Mouse (Mus musculus) liver, embryonic 16.5 days (tissue): ENCODE measurements at regions not wholly inside any gene's neighbourhood (a gene's known extent, or its start where the extent isn't known, plus 50 kb on each side); places are given as distances from the start of the nearest gene placed in this dataset.

ENCODE experiments used
- ATAC-seq: fragments of 200-750 bp; cut with Nextera tagmentation; 2 replicates; pipeline ENCODE4 v1.8.0; 2017; ENCODE audit warnings: low read depth, mild to moderate bottlenecking, moderate number of reproducible peaks, moderate library complexity
- H3K27ac ChIP-seq: fragments of 300-500 bp; sonication (generic); 2 replicates; pipeline ENCODE4 v1.5.1; 2014; ENCODE audit warnings: mild to moderate bottlenecking, low read length
- H3K27me3 ChIP-seq: fragments of 300-500 bp; sonication (generic); 2 replicates; pipeline ENCODE4 v1.6.1; 2014; ENCODE audit warnings: low read depth, low read length, mixed read lengths; ENCODE audit not compliant: control insufficient read depth, insufficient read depth
- H3K36me3 ChIP-seq: fragments of 300-500 bp; sonication (generic); 2 replicates; pipeline ENCODE4 v1.6.1; 2014; ENCODE audit warnings: mild to moderate bottlenecking; ENCODE audit not compliant: control insufficient read depth, insufficient read depth
- H3K4me1 ChIP-seq: fragments of 300-500 bp; sonication (generic); 2 replicates; pipeline ENCODE4 v1.6.1; 2014; ENCODE audit warnings: low read depth, low read length, mixed read lengths; ENCODE audit not compliant: control insufficient read depth
- H3K4me2 ChIP-seq: fragments of 300-500 bp; sonication (generic); 2 replicates; pipeline ENCODE4 v1.6.1; 2014; ENCODE audit warnings: low read depth, low read length, mixed read lengths
- H3K4me3 ChIP-seq: fragments of 300-500 bp; sonication (generic); 2 replicates; pipeline ENCODE4 v1.5.1; 2014; ENCODE audit warnings: low read depth, mild to moderate bottlenecking, low read length
- H3K9ac ChIP-seq: fragments of 300-500 bp; sonication (generic); 2 replicates; pipeline ENCODE4 v1.6.1; 2014; ENCODE audit warnings: low read depth, low read length
- H3K9me3 ChIP-seq: fragments of 300-500 bp; sonication (generic); replicated peaks from 2 replicates; pipeline ENCODE4 v1.6.1; 2016; ENCODE audit warnings: low read length; ENCODE audit not compliant: control insufficient read depth
- WGBS: fragments of 180-500 bp; shearing (Covaris S2); extraction: QIAGEN DNeasy Blood & Tissue Kit; methylation state at CpG from one replicate; pipeline ENCODE4 v1.1.7; 2014; ENCODE audit not compliant: insufficient replicate concordance; 5-methylcytosine and 5-hydroxymethylcytosine counted together

DNA sequence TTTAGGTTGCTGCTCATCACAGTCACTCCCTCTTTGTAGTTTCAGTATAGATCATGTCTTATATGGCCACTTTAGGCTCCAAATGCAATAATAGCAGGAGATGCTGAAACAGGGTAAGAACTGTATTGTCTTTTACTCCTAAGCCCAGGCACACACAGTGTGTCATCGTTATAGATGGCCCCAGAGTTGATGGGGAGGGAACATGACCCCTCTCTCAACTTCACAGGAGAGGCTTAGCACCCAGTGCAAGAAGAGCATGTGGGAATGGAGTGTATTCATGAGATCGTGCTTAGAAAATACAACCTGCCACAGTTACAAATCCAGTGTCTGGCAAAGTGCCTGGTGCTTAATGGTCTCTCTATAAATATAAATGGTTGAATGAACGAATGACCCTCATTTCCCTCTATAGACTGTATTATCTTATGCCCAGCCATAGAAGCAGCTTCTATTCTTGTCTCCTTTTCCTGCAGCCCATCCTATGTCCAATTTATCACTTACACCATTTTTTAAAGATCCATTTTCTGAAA, 363.0 kb downstream of the Sorl1 start:
- H3K4me2 ChIP-seq: no peak overlapping the region
- WGBS: 50% methylated on average over 3 of the region's 3 CpGs

DNA sequence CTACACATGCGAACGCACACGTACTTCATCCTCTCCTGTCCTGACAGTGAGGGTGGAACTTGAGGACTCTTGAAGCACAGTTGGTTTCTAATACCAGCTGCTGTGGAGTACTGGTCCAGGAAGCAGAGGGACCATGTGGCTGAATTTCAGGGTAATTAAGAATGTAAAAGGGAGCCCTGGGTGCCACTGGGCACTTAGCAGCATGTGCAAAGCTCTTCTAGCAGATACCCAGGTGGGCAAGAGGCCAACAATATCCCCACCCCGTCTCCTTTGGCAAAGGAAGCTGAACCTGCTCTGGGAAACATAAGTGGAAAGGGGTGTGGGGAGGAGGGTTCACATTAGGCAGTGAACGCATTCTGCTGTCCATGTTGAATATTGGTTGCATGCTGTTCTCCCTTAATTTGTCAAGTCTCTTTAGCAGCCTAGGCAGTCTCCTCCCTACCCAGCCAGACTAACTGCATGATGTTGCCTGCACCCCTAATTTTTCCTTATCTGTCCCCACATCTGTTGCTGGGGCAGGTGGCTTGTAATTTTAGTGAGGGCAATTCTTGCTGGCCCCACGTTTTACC, 369.6 kb downstream of the Sorl1 start:
- Histone ChIP-seq H3K4me3 (no peak overlapping the region), H3K4me1 (no peaks in the 10 kb centered on the region), H3K27me3 (no peaks in the 10 kb centered on the region), H3K4me2 (no peak overlapping the region), H3K27ac (no peak overlapping the region), H3K9ac (no peak overlapping the region), H3K36me3 (no peaks in the 10 kb centered on the region), H3K9me3 (no peaks in the 10 kb centered on the region)
- no peak for ATAC-seq
- 56% methylated on average over 6 of the region's 6 CpGs for WGBS

More for the DNA sequence above, 363.0 kb downstream of the Sorl1 start:
- Histone ChIP-seq H3K27me3 (no peaks in the 10 kb centered on the region), H3K4me3 (no peak overlapping the region), H3K36me3 (no peaks in the 10 kb centered on the region), H3K9me3 (no peaks in the 10 kb centered on the region), H3K4me1 (no peaks in the 10 kb centered on the region), H3K9ac (no peak overlapping the region), H3K27ac (no peak overlapping the region)
- no peak for ATAC-seq

DNA sequence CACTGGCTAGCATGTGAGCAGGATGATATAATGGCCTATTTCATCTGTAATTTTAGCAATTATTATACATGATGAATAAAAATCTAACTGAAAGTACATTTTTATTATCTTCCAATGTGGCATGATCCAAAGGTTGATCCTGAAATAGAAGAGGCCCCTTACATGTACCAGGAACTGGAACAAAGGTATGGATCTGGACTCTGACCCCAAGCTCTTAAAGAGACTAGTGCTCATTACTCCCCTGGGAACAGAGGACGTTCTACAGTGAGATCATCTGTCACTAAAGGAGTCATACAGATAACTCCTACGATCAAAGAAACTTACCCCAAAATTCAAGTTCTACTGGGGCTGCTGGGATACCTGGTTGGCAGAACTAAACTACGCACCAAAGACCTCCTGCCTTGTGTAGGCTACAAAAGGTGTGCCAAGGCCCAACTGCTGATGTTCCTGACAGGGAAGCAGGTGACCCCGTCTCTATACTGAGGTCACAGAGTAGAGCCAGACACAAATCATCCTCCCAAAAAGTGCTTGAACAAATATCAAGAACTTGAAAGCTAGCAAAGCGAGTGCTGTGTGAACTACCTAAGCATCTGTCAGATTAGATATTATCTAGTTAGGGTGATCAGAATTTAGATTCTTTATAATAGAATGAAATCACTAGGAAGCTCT, 378.0 kb downstream of the Sorl1 start:
- WGBS: 50% methylated on average over 5 of the region's 5 CpGs
- ATAC-seq: no peak
- no peaks in the 10 kb centered on the region for H3K36me3 ChIP-seq
- no peak overlapping the region for H3K4me2 ChIP-seq
- H3K4me1 ChIP-seq: no peaks in the 10 kb centered on the region
- H3K4me3 ChIP-seq: no peak overlapping the region
- no peak overlapping the region for H3K9ac ChIP-seq
- no peaks in the 10 kb centered on the region for H3K27me3 ChIP-seq
- no peaks in the 10 kb centered on the region for H3K9me3 ChIP-seq
- H3K27ac ChIP-seq: no peak overlapping the region

DNA sequence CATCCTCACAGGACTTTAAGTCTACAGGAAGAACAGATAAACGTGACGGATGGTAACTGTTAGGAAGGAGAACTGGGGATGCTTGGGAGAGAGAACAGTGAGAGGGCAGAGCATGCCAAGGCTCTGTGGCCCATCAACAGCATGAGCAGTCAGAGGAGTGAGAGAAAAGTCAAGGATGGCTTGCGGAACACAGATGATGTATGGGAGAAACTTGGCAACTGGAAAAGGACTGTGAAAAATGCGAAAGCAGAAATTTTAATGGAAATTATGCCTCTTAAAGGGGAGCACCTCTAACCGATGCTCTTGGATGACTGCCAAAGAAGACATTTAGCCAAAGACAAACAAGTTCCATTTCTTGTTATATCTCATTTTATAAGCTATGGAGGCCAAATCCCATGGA, 382.6 kb downstream of the Sorl1 start:
- H3K4me3 ChIP-seq: no peak overlapping the region
- H3K4me2 ChIP-seq: no peak overlapping the region
- 64% methylated on average over 5 of the region's 5 CpGs for WGBS
- no peak for ATAC-seq
- no peaks in the 10 kb centered on the region for H3K9me3 ChIP-seq
- no peaks in the 10 kb centered on the region for H3K36me3 ChIP-seq
- no peak overlapping the region for H3K9ac ChIP-seq
- no peaks in the 10 kb centered on the region for H3K4me1 ChIP-seq
- no peak overlapping the region for H3K27ac ChIP-seq
- H3K27me3 ChIP-seq: peaks cover 3% of the 10 kb centered on the region; the same call in 1 of the 2 replicates

DNA sequence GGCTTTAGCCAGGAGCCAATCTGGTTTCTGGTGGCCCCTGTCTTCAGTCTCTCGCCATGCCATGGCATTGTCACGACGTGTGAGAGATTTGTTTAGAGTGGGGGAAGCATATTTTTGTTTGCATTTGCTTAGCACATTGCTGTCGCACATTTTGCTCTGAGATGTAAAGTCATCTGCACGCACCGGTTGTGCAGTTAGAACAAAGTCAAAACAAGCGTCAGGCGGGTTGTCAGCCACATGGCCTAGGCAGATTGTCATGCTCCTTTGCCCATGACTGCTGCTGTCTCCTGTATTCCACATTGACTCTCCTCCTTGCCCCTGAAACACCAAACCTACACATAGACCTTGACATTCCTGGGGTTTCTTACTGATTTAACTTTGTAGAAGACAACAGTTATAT, 383.6 kb downstream of the Sorl1 start:
- no peak for ATAC-seq
- no peak overlapping the region for H3K27ac ChIP-seq
- H3K4me1 ChIP-seq: no peaks in the 10 kb centered on the region
- H3K9me3 ChIP-seq: no peaks in the 10 kb centered on the region
- H3K4me3 ChIP-seq: no peak overlapping the region
- peaks cover 5% of the 10 kb centered on the region for H3K27me3 ChIP-seq
- H3K9ac ChIP-seq: no peak overlapping the region
- WGBS: 67% methylated on average over 8 of the region's 8 CpGs
- no peaks in the 10 kb centered on the region for H3K36me3 ChIP-seq
- H3K4me2 ChIP-seq: no peak overlapping the region

DNA sequence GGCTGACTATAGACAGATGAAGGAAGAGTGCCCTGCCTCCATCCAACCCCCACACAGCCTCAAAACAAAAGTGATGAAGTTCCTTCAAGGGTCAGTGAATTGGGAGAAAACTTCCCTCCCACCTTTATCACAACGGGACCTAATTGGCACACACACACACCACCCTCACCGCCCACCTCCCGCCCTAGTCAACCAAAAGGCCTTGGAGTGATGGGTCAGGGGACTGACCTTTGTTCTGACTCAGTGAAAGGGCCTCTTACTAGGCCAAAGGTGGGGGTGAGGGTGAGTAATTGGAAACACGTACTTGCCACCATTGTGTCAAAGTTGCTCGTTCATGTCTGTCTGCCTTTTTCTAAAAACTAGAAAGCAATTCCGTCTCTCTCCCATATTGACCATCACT, 386.4 kb downstream of the Sorl1 start:
- H3K9me3 ChIP-seq: no peaks in the 10 kb centered on the region
- no peak for ATAC-seq

DNA sequence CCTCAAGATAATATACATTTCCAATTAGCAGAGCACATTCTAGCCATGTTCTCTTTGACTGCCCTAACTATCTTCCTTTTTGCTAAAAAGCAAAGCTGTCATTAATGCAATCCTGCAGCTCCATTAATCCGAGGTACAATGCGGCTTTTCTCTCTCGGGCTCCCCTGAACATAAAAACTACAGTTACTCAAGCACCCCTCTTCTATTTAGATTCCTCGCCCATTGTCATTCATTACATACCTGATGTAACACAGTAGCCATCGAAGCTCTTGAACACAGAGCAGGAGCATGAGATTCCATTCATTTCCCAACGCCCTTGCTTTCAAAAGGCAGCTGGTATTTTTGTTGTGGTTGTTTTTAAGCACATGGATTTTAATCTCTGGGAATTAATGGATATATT, 387.2 kb downstream of the Sorl1 start:
- H3K27me3 ChIP-seq: peaks cover 5% of the 10 kb centered on the region
- WGBS: 30% methylated on average over 6 of the region's 6 CpGs
- no peak overlapping the region for H3K4me2 ChIP-seq
- no peak overlapping the region for H3K4me3 ChIP-seq
- no peaks in the 10 kb centered on the region for H3K9me3 ChIP-seq
- no peaks in the 10 kb centered on the region for H3K36me3 ChIP-seq
- no peak overlapping the region for H3K27ac ChIP-seq
- H3K4me1 ChIP-seq: no peaks in the 10 kb centered on the region
- no peak overlapping the region for H3K9ac ChIP-seq
- ATAC-seq: no peak

More for the DNA sequence above, 386.4 kb downstream of the Sorl1 start:
- Histone ChIP-seq H3K27ac (no peak overlapping the region), H3K9ac (no peak overlapping the region), H3K36me3 (no peaks in the 10 kb centered on the region), H3K4me1 (no peaks in the 10 kb centered on the region), H3K4me2 (no peak overlapping the region), H3K4me3 (no peak overlapping the region), H3K27me3 (peaks cover 5% of the 10 kb centered on the region)
- 62% methylated on average over 6 of the region's 6 CpGs for WGBS

DNA sequence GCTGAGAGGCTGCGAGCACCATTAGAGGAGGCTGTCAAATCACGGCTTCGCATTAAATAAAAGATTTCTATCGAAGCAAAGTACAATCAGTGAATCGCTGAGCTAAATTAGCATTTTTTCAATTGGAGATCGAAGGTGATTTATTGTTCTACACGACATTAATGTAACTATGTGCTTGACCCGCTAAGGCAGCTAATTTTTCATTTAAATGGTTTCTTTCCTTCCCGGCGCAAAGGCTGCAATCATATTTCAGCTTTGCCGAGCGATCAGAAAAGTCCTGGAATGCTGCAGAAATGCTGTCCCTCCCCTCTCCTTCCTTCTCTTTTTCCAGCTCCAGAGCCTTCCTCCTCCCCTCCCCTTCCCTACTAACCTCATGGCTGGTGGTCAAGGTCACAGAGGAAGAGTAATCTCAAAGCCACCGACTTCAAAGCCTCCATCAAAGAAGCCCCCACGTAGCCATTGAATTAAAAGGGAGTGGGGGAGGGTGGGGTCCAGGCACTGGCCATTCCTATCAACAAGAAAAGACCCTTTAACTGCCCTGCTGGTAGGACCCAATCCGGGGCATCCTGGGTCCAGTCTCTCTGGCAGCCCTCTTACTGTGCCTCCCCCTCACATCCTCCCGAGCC, 387.8 kb downstream of the Sorl1 start:
- H3K4me1 ChIP-seq: no peaks in the 10 kb centered on the region
- no peaks in the 10 kb centered on the region for H3K9me3 ChIP-seq
- H3K4me3 ChIP-seq: peak overlapping the region; percentile 6; the same call in 1 of the 2 replicates
- peak overlapping the region; percentile 46 for H3K4me2 ChIP-seq
- no peak overlapping the region for H3K27ac ChIP-seq
- ATAC-seq: no peak
- H3K27me3 ChIP-seq: peaks cover 5% of the 10 kb centered on the region
- no peaks in the 10 kb centered on the region for H3K36me3 ChIP-seq
- WGBS: 6% methylated on average over 16 of the region's 16 CpGs
- H3K9ac ChIP-seq: no peak overlapping the region
